Mouse (Mus musculus) CH12.LX (cell line): ENCODE data around the gene Camta1. TPM values are rescaled to one million over a fixed set of nuclear protein-coding genes. Genes with fewer than 3 reads are reported as not detected.

ENCODE experiments used
- DNase-seq: peaks from one replicate; pipeline ENCODE4 v3.0.0-alpha.2; 2013; ENCODE audit errors: extremely low read depth
- H3K27ac ChIP-seq: 2 replicates; pipeline ENCODE4 v1.5.1; 2012; ENCODE audit warnings: low read depth, mild to moderate bottlenecking, control low read depth, moderate library complexity; ENCODE audit not compliant: insufficient read depth
- H3K27me3 ChIP-seq: replicated peaks from 2 replicates; pipeline ENCODE3; 2012; ENCODE audit warnings: inconsistent platforms
- H3K36me3 ChIP-seq, 2 experiments: replicated peaks in 1 of 2; 2 replicates each; pipeline versions ENCODE3 to v1.6.1; 2012; ENCODE audit warnings: inconsistent platforms in 1 of 2, low read length in 1 of 2, mild to moderate bottlenecking in 1 of 2, mixed read lengths in 1 of 2, moderate library complexity in 1 of 2; ENCODE audit not compliant: control insufficient read depth in 1 of 2, insufficient read depth in 1 of 2
- H3K4me1 ChIP-seq, 2 experiments: 2 replicates each; pipeline ENCODE4 v1.6.1; 2012; ENCODE audit warnings: inconsistent platforms in 1 of 2, moderate library complexity in 1 of 2; ENCODE audit not compliant: insufficient read depth in 2 of 2, control insufficient read depth in 1 of 2
- H3K4me2 ChIP-seq: 2 replicates; pipeline ENCODE4 v1.6.1; 2012; ENCODE audit warnings: low read depth, mild to moderate bottlenecking, control low read depth; ENCODE audit not compliant: poor library complexity, insufficient read depth, severe bottlenecking
- H3K4me3 ChIP-seq, 3 experiments: fragments of 150-350 bp in 1 of 3; sonication (generic) in 1 of 3; replicated peaks in 1 of 3; 2 replicates each; pipeline versions ENCODE3 to v1.5.1; 2011 to 2012; ENCODE audit warnings: low read depth in 2 of 3, low read length in 2 of 3, mild to moderate bottlenecking in 2 of 3, moderate library complexity in 2 of 3, control low read depth in 1 of 3, improper control_type of control experiment in 1 of 3, inconsistent platforms in 1 of 3, mixed read lengths in 1 of 3; ENCODE audit not compliant: poor library complexity in 1 of 3
- H3K79me2 ChIP-seq: replicated peaks from 2 replicates; pipeline ENCODE4 v1.6.1; 2012; ENCODE audit warnings: mild to moderate bottlenecking, moderate library complexity; ENCODE audit not compliant: control insufficient read depth, poor library complexity, insufficient read depth, severe bottlenecking; ENCODE audit errors: extremely low read depth
- H3K9ac ChIP-seq: 2 replicates; pipeline ENCODE4 v1.6.1; 2012; ENCODE audit warnings: low read depth, mild to moderate bottlenecking, control low read depth, moderate library complexity; ENCODE audit not compliant: insufficient read depth
- H3K9me3 ChIP-seq: replicated peaks from 2 replicates; pipeline ENCODE3; 2012; ENCODE audit warnings: low read length, inconsistent platforms, mixed read lengths
- BHLHE40 ChIP-seq: IDR thresholded peaks from 2 replicates; pipeline ENCODE4 v1.6.1; 2011; ENCODE audit warnings: mild to moderate bottlenecking, low read depth, low read length, improper control_type of control experiment
- CHD1 ChIP-seq: IDR thresholded peaks from 2 replicates; pipeline ENCODE4 v1.6.1; 2012; ENCODE audit warnings: low read depth, low read length, improper control_type of control experiment, inconsistent platforms
- CHD2 ChIP-seq: IDR thresholded peaks from 2 replicates; pipeline ENCODE4 v1.6.1; 2011; ENCODE audit warnings: low read length, improper control_type of control experiment
- ETS1 ChIP-seq: conservative IDR thresholded peaks from 2 replicates; pipeline ENCODE4 v1.6.1; 2012; ENCODE audit warnings: low read depth, mild to moderate bottlenecking, inconsistent platforms, low read length, improper control_type of control experiment, moderate library complexity
- HCFC1 ChIP-seq: IDR thresholded peaks from 2 replicates; pipeline ENCODE4 v1.6.1; 2012; ENCODE audit warnings: low read depth, mild to moderate bottlenecking, inconsistent platforms, low read length, improper control_type of control experiment
- IRF4 ChIP-seq: IDR thresholded peaks from 2 replicates; pipeline ENCODE4 v1.6.1; 2014; ENCODE audit warnings: low read depth, mild to moderate bottlenecking, inconsistent platforms, low read length, improper control_type of control experiment
- JUN ChIP-seq: IDR thresholded peaks from 2 replicates; pipeline ENCODE4 v1.6.1; 2011; ENCODE audit warnings: low read depth, mild to moderate bottlenecking, low read length, improper control_type of control experiment, moderate library complexity; ENCODE audit not compliant: insufficient read depth
- JUND ChIP-seq: conservative IDR thresholded peaks from 2 replicates; pipeline ENCODE4 v1.6.1; 2011; ENCODE audit warnings: low read depth, low read length, improper control_type of control experiment
- MAZ ChIP-seq: IDR thresholded peaks from 2 replicates; pipeline ENCODE4 v1.6.1; 2012; ENCODE audit warnings: low read depth, mild to moderate bottlenecking, inconsistent platforms, low read length, improper control_type of control experiment, moderate library complexity
- MEF2A ChIP-seq: IDR thresholded peaks from 2 replicates; pipeline ENCODE4 v1.6.1; 2014; ENCODE audit warnings: low read depth, mild to moderate bottlenecking, inconsistent platforms, low read length, improper control_type of control experiment, borderline replicate concordance
- NELFE ChIP-seq: IDR thresholded peaks from 2 replicates; pipeline ENCODE4 v1.6.1; 2011; ENCODE audit warnings: low read depth, low read length, improper control_type of control experiment
- PAX5 ChIP-seq: IDR thresholded peaks from 2 replicates; pipeline ENCODE4 v1.6.1; 2012; ENCODE audit warnings: low read length, inconsistent platforms, mixed read lengths
- RAD21 ChIP-seq: IDR thresholded peaks from 2 replicates; pipeline ENCODE4 v1.6.1; 2011; ENCODE audit warnings: low read depth, mild to moderate bottlenecking, low read length, improper control_type of control experiment, moderate library complexity
- SIN3A ChIP-seq: IDR thresholded peaks from 2 replicates; pipeline ENCODE4 v1.6.1; 2012; ENCODE audit warnings: low read length, improper control_type of control experiment, inconsistent platforms
- USF1 ChIP-seq: IDR thresholded peaks from 2 replicates; pipeline ENCODE4 v1.6.1; 2014; ENCODE audit warnings: low read depth, mild to moderate bottlenecking, inconsistent platforms, low read length, improper control_type of control experiment
- ZMIZ1 ChIP-seq: IDR thresholded peaks from 2 replicates; pipeline ENCODE4 v1.6.1; 2012; ENCODE audit warnings: low read depth, mild to moderate bottlenecking, inconsistent platforms, low read length, improper control_type of control experiment
- ZNF384 ChIP-seq: IDR thresholded peaks from 2 replicates; pipeline ENCODE4 v1.6.1; 2012; ENCODE audit warnings: low read depth, low read length, improper control_type of control experiment, inconsistent platforms
- dilution Hi-C: fragments of 300-500 bp; cut with MboI; formaldehyde crosslinking; loops from 2 replicates; pipeline ENCODE4 v1.14.3; 2020; ENCODE audit warnings: low sequenced_read_pairs; ENCODE audit not compliant: extremely low pct_unique_long_range_greater_than_20kb, extremely low pct_ligation_motif_present
- in situ Hi-C: fragments of 300-500 bp; cut with MboI; formaldehyde crosslinking; loops from 3 replicates; pipeline ENCODE4 v1.14.3; 2019; ENCODE audit warnings: low sequenced_read_pairs, low pct_ligation_motif_present, low pct_unique_long_range_greater_than_20kb, mixed read lengths
- polyA plus RNA-seq: library from polyadenylated mRNA; unstranded; fragments of >175 nt; gene quantifications from 2 replicates; pipeline ENCODE4 v1.2.1, GENCODE M21; 2012; ENCODE audit warnings: low read depth; ENCODE audit not compliant: insufficient read length
- total RNA-seq, 2 experiments: library from RNA; depleted of rRNA; stranded (reverse); fragments of 300-350 nt in 1 of 2; fragments of >200 nt in 1 of 2; gene quantifications; 2 replicates each; pipeline ENCODE4 v1.2.3; 2012 to 2014

Camta1 gene
- total and polyA plus RNA-seq, 3 experiments, result 9.9 to 32.5 (median 15.3) TPM

- Histone ChIP-seq H3K27me3 (no peaks in the 10 kb centered on the region), H3K27ac (no peak overlapping the region), H3K79me2 (no peaks in the 10 kb centered on the region), H3K9me3 (no peaks in the 10 kb centered on the region), H3K4me3 (no peak overlapping the region), H3K4me2 (no peak overlapping the region), H3K9ac (no peak overlapping the region), H3K4me1 (peaks cover 6 to 45% of the 10 kb centered on the region in 2 experiments), H3K36me3 (no peaks in the 10 kb centered on the region)
- dilution Hi-C loops, result no loop called here
- DNase-seq, result no peak
- in situ Hi-C loops, result loop anchor here (10.0 kb wide), 1 partner anchor 208 kb away; no protein-coding TSS in a partner anchor
- TF ChIP-seq RAD21, result no peak
Observed at GRCm38 (mm10) chr4:150872681-150873080, 989.0 kb downstream of the Camta1 start.

GRCm38 (mm10) chr4:150872139-150872651, 989.5 kb downstream of the Camta1 start:
- Histone ChIP-seq H3K9ac (no peak overlapping the region), H3K79me2 (no peaks in the 10 kb centered on the region), H3K9me3 (no peaks in the 10 kb centered on the region), H3K36me3 (no peaks in the 10 kb centered on the region), H3K27me3 (no peaks in the 10 kb centered on the region), H3K27ac (no peak overlapping the region), H3K4me2 (no peak overlapping the region), H3K4me3 (no peak overlapping the region), H3K4me1 (peaks cover 6 to 45% of the 10 kb centered on the region in 2 experiments)
- TF ChIP-seq MAZ (no peak), BHLHE40 (no peak), SIN3A (no peak), PAX5 (no peak), CHD2 (no peak), ETS1 (no peak), CHD1 (no peak), HCFC1 (no peak), MEF2A (no peak)
- DNase-seq, result no peak
- in situ Hi-C loops (loop anchor here (10.0 kb wide), 1 partner anchor 207 kb away; no protein-coding TSS in a partner anchor), dilution Hi-C loops (no loop called here)

- Histone ChIP-seq H3K4me2 (no peak overlapping the region), H3K9ac (no peak overlapping the region), H3K27ac (no peak overlapping the region; the same call in 1 of the 2 replicates), H3K79me2 (no peaks in the 10 kb centered on the region), H3K4me3 (no peak overlapping the region)
- in situ Hi-C loops, result loop anchor here (10.0 kb wide), 1 partner anchor 207 kb away; no protein-coding TSS in a partner anchor
- no peak for TF ChIP-seq USF1
- TF ChIP-seq NELFE, result no peak
- no peak for TF ChIP-seq PAX5
- TF ChIP-seq RAD21, result no peak
- TF ChIP-seq ZMIZ1, result no peak
- TF ChIP-seq JUN, result no peak
- TF ChIP-seq CHD1, result no peak
- no peak for TF ChIP-seq IRF4
- no peak for TF ChIP-seq JUND
- no peak for TF ChIP-seq SIN3A
- TF ChIP-seq HCFC1, result no peak
- TF ChIP-seq ZNF384, result no peak
- TF ChIP-seq, all 38 proteins: peak for 0
- dilution Hi-C loops, result no loop called here
- no peaks in the 10 kb centered on the region for H3K36me3 ChIP-seq
- H3K9me3 ChIP-seq, result no peaks in the 10 kb centered on the region
- no peaks in the 10 kb centered on the region for H3K27me3 ChIP-seq
- no peak for DNase-seq
- peaks cover 6 to 45% of the 10 kb centered on the region in 2 experiments for H3K4me1 ChIP-seq
Observed at GRCm38 (mm10) chr4:150871392-150872138, 990.1 kb downstream of the Camta1 start.
